Mouse (Mus musculus) spleen, adult 2 months (tissue): ENCODE data around the gene Fam177a. TPM values are rescaled to one million over a fixed set of nuclear protein-coding genes. Genes with fewer than 3 reads are reported as not detected.
"Not testable (repeated sequence)": the region's sequence is repeated elsewhere in the genome, so short reads cannot be mapped to it uniquely, and the experiment has no call there.

Experiments
- DNase-seq, 2 experiments: peaks; one replicate each; pipeline versions ENCODE4 v3.0.0 to v3.0.0-alpha.2; 2012 to 2021; ENCODE audit warnings: low spot score in 2 of 2, low read depth in 1 of 2
- H3K27ac ChIP-seq: fragments of 200-500 bp; 2 replicates; pipeline ENCODE4 v1.5.1; 2012; ENCODE audit warnings: low read length, inconsistent platforms; ENCODE audit not compliant: insufficient read depth
- H3K27me3 ChIP-seq: fragments of 200-500 bp; 2 replicates; pipeline ENCODE4 v1.6.1; 2012; ENCODE audit warnings: mild to moderate bottlenecking, moderate library complexity, low read length, inconsistent platforms; ENCODE audit not compliant: control insufficient read depth, insufficient read depth
- H3K36me3 ChIP-seq: fragments of 200-500 bp; 2 replicates; pipeline ENCODE4 v1.6.1; 2012; ENCODE audit warnings: mild to moderate bottlenecking, low read length, inconsistent platforms; ENCODE audit not compliant: control insufficient read depth, insufficient read depth
- H3K4me1 ChIP-seq: fragments of 200-500 bp; 2 replicates; pipeline ENCODE4 v1.6.1; 2011; ENCODE audit warnings: inconsistent platforms; ENCODE audit not compliant: control insufficient read depth, insufficient read depth, insufficient read length
- H3K4me3 ChIP-seq: fragments of 200-500 bp; 2 replicates; pipeline ENCODE4 v1.5.1; 2011; ENCODE audit warnings: mild to moderate bottlenecking, inconsistent platforms; ENCODE audit not compliant: insufficient read depth, insufficient read length; ENCODE audit errors: extremely low read depth
- CTCF ChIP-seq: fragments of 200-500 bp; IDR thresholded peaks from 2 replicates; pipeline ENCODE4 v1.5.1; 2011; ENCODE audit warnings: mild to moderate bottlenecking, inconsistent platforms; ENCODE audit not compliant: insufficient read depth, insufficient read length, insufficient replicate concordance; ENCODE audit errors: extremely low read depth
- POLR2A ChIP-seq: fragments of 200-500 bp; IDR thresholded peaks from 2 replicates; pipeline ENCODE4 v1.6.1; 2011; ENCODE audit warnings: low read depth, low read length, inconsistent platforms
- WGBS: fragments of 180-500 bp; shearing (Covaris S2); methylation state at CpG from one replicate; pipeline ENCODE4 v1.1.7; 2018; 5-methylcytosine and 5-hydroxymethylcytosine counted together
- polyA plus RNA-seq: library from polyadenylated mRNA; depleted of rRNA; stranded (reverse); fragments of >200 nt; gene quantifications from 2 replicates; pipeline ENCODE4 v1.2.3, GENCODE M21; 2012; rRNA removed

The Fam177a gene
- 3.4 and 4.9 TPM in 2 replicates for polyA plus RNA-seq

DNA sequence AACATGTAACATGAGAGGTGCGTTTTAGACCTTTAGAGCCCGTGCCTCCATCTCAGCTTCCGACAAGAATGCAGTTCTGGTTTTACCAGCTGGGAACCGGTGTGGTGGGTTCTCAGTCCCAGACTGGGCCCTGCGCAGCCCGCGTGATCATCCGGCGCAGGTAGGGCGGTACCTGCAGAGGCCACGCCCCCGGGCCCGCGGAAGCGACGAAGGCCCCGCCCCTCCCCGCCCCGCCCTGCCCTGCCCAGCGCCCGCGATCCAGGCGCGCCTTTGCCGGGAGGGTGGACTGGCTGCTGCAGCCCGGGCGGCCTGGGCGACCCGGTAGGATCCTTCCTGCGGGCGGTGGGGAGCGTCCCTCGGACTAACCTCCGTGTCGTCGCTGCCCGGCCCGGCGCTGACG is at the start of gene Fam177a:
TSS of gene Fam177a (plus strand) at position 228 of the 400 bp plus-strand sequence.
- H3K27ac ChIP-seq, H3K4me1 ChIP-seq, H3K27me3 ChIP-seq, DNase-seq, H3K4me3 ChIP-seq, H3K36me3 ChIP-seq: not testable (repeated sequence)
- WGBS = no CpG with 5 or more reads among the region's 40 CpGs

- DNase-seq = no peak
- Histone ChIP-seq H3K4me1 (no peaks in the 10 kb centered on the region), H3K27me3 (no peaks in the 10 kb centered on the region), H3K36me3 (no peaks in the 10 kb centered on the region), H3K27ac (no peak overlapping the region), H3K4me3 (no peak overlapping the region)
- TF ChIP-seq POLR2A (no peak), CTCF (no peak)
- 96% methylated on average over 2 of the region's 2 CpGs for WGBS
Observed at GRCm38 (mm10) chr12:55075296-55075695, 49.0 kb upstream of the Fam177a start.

DNA sequence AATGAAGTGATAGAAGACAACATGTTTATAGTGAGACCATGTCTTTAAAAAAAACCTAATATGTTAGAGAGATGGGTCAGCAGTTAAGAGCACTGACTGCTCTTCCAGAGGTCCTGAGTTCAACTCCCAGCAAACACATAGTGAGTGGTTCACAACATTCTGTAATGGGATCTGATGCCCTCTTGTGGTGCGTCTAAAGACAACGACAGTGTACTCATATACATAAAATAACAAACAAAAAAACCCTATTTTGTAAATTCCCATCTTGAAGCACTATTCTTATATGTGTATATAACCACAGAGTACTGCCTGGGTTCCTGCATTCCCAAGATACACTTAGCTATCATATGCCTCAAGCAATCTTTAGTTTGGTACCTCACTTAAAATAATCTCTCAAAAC is 45.6 kb upstream of the Fam177a start:
- not testable (repeated sequence) for H3K27ac ChIP-seq, H3K4me3 ChIP-seq
- WGBS = 25% methylated on average over 2 of the region's 2 CpGs

DNA sequence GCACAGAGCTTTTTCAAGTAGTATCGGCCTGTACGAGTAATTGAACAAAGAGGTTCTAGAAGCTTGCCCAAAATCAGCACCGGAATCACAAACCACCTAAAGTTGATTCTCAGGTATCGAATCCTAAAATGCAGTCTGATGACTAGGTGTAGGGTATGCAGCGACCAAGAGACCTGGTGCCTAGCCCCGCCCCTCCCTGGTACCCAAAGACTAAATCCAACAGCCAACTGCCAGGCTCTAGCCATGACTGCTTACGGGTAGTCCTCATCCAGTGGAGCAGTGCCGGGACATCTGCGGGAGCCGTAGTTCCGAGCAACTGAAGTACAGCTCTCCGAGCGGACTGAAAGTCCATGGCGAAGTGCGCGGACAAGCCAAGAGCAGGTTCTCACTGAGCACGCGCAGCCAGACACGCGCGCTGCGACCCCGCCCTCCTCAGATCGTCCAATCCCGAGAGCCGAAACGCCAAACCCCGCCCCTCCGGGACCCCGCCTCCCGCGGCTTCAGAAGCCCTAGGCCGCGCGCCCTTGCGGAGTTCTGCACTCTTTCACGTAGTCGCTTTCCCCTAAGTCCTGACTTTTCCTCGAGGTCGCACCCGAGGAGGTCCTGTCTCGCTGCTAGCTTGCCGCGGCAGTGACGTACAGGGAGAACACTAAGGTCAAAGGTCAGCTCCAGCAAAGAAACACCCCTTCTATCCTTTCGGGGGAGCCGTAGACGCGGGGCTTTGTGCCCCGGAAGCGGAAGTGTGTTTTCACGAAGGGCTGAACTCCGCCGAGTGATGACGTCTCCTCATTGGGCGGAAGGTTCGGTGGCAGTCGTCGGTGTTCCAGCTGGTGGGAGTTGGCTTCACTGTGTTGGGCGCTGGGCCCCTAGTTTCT is 44.3 kb upstream of the Fam177a start, which contains the start of the genes 2700097O09Rik and Srp54a:
TSS of gene 2700097O09Rik (minus strand) at position 385 of the 875 bp plus-strand sequence.
TSS of gene Srp54a (plus strand) at position 537 of the 875 bp plus-strand sequence.
- under 1% methylated on average over 60 of the region's 60 CpGs for WGBS

More for the DNA sequence above, 45.6 kb upstream of the Fam177a start:
- H3K27me3 ChIP-seq, H3K36me3 ChIP-seq, H3K4me1 ChIP-seq: not testable (repeated sequence)
- peak; percentile 5 to 8 for DNase-seq

DNA sequence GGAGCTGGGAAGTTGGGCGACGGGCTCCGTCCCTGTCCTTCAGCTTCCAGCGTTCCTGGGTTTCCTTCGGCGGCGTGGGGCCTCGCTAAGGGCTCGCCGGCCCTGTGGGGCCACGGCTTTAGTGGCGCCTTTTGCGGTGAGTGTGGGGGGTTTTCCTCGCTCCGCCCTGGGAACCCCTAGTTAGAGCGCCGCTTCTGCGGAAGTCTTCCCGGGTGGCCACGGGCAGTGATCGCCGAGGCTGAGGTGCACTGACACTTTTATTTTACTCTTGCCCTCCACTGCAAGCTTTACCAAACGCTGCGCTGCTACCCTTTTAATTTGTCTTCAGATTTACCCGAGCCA is 43.7 kb upstream of the Fam177a start:
- H3K36me3 ChIP-seq, H3K27me3 ChIP-seq, H3K4me1 ChIP-seq, DNase-seq: not testable (repeated sequence)
- WGBS = 0% methylated on average over 25 of the region's 25 CpGs
- Histone ChIP-seq H3K4me3 (peak overlapping the region; percentile 70), H3K27ac (peak overlapping the region; percentile 81)

More for the DNA sequence above, 44.3 kb upstream of the Fam177a start, which contains the start of the genes 2700097O09Rik and Srp54a:
- H3K27ac ChIP-seq = peak within 1 kb of the TSS; percentile 92
- peak; percentile 15; the same call in 1 of the 2 replicates for TF ChIP-seq POLR2A
- H3K36me3 ChIP-seq, H3K4me1 ChIP-seq, H3K27me3 ChIP-seq: not testable (repeated sequence)
- peak; percentile 89 to 90 for DNase-seq
- peak within 1 kb of the TSS; percentile 70 for H3K4me3 ChIP-seq

- not testable (repeated sequence) for H3K27ac ChIP-seq, H3K36me3 ChIP-seq, DNase-seq, H3K4me3 ChIP-seq, H3K27me3 ChIP-seq, H3K4me1 ChIP-seq
- WGBS = 98% methylated on average over 2 of the region's 7 CpGs
Observed at GRCm38 (mm10) chr12:55092127-55092526, 32.1 kb upstream of the Fam177a start.

- not testable (repeated sequence) for H3K27me3 ChIP-seq, H3K4me3 ChIP-seq, H3K4me1 ChIP-seq, H3K36me3 ChIP-seq, H3K27ac ChIP-seq, DNase-seq
- no CpG with 5 or more reads among the region's 7 CpGs for WGBS
Observed at GRCm38 (mm10) chr12:55112616-55113015, 11.7 kb upstream of the Fam177a start.

DNA sequence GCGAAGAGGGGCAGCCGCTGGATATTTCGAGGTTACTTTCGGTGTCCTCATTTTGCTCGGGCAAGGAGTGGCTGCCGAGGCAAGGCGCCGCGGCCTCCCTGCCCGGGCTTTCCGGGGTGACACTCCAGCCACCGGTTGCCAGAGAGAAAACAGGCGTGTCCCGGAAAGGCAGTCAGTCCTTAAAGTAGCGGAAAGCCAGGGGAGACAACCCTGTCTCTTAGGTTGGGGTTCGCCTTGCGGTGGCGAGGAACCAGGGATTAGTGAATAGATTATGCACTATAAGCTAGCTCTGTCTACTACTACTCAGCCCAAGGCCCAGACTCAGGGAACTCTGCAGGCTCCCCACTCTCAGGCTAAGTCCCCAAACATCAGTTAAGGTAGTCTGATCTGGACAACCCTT is 462 bp downstream of the Fam177a start:
- H3K36me3 ChIP-seq, H3K4me1 ChIP-seq: not testable (repeated sequence)

DNA sequence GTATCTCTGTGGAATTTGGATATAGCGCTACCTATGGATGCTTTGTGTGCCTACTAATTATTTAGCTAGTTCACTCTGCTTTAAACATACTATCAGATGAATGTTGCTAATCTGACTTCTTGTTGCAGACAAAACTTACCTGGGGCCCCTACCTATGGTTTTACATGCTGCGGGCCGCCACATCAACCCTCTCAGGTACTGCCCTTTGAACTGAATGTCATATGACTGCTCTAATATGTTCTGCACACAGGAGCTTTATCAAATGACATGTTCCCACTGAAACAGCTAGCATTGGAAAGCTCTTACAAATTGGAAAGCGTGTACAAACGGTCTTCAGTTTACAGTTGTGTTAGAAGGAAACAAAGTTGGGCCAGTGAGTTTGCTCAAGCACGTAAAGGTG is 11.3 kb downstream of the Fam177a start:
- H3K27ac ChIP-seq, H3K36me3 ChIP-seq, DNase-seq, H3K4me1 ChIP-seq, H3K27me3 ChIP-seq, H3K4me3 ChIP-seq: not testable (repeated sequence)
- WGBS = no CpG with 5 or more reads among the region's 6 CpGs

More for the DNA sequence above, 462 bp downstream of the Fam177a start:
- WGBS = no CpG with 5 or more reads among the region's 18 CpGs
- not testable (repeated sequence) for H3K27me3 ChIP-seq, H3K27ac ChIP-seq, DNase-seq, H3K4me3 ChIP-seq

GRCm38 (mm10) chr12:55137859-55138258 is 13.6 kb downstream of the Fam177a start:
- not testable (repeated sequence) for H3K4me1 ChIP-seq, H3K27me3 ChIP-seq, DNase-seq, H3K27ac ChIP-seq, H3K36me3 ChIP-seq, H3K4me3 ChIP-seq
- no CpG with 5 or more reads among the region's 6 CpGs for WGBS
